ENCODE assay signal across 11 mouse cellular contexts in genomic region chr3:98038658-98039057, GRCm38 (mm10). TPM values are rescaled to one million over a fixed set of nuclear protein-coding genes. Genes with fewer than 3 reads are reported as not detected.
DNase-seq lines count a peak whose midpoint lies in the region; ATAC-seq and TF ChIP-seq lines count a peak whose summit lies in the region.
"Had no signal": no experiment of that assay in that cellular context is flagged by ENCODE, and none has a peak within 500 bp of the region (broad histone marks: within the 10 kb centered on the region; RNA-seq: fewer than 3 reads in every experiment).

No protein-coding gene starts in this region.

- H3K36me3 ChIP-seq in hindbrain, postnatal 0 days (ENCODE audit: insufficient read depth, low read length) = no peaks in the 10 kb centered on the region
- H3K36me3 ChIP-seq in hindbrain, embryonic 12.5 days = no peaks in the 10 kb centered on the region
- no peaks in the 10 kb centered on the region for H3K36me3 ChIP-seq in midbrain, embryonic 14.5 days (ENCODE audit: control insufficient read depth, insufficient read depth, low read length)
- no peaks in the 10 kb centered on the region for H3K36me3 ChIP-seq in midbrain, embryonic 16.5 days (ENCODE audit: control insufficient read depth, insufficient read depth, low read length)
- H3K36me3 ChIP-seq in forebrain, embryonic 14.5 days (ENCODE audit: control insufficient read depth, insufficient read depth, low read length) = no peaks in the 10 kb centered on the region
- H3K36me3 ChIP-seq in stomach, embryonic 15.5 days = no peaks in the 10 kb centered on the region

- H3K9me3 ChIP-seq in hindbrain, postnatal 0 days (ENCODE audit: low read length) = no peaks in the 10 kb centered on the region
- no peaks in the 10 kb centered on the region for H3K9me3 ChIP-seq in hindbrain, embryonic 12.5 days (replicated peaks)
- no peaks in the 10 kb centered on the region for H3K9me3 ChIP-seq in midbrain, embryonic 14.5 days (ENCODE audit: control insufficient read depth, low read length)
- H3K9me3 ChIP-seq in midbrain, embryonic 16.5 days (replicated peaks; ENCODE audit: control insufficient read depth, low read length, poor library complexity, severe bottlenecking) = no peaks in the 10 kb centered on the region
- no peaks in the 10 kb centered on the region for H3K9me3 ChIP-seq in forebrain, embryonic 14.5 days (replicated peaks; ENCODE audit: control insufficient read depth, low read length)
- H3K9me3 ChIP-seq in stomach, embryonic 15.5 days = no peaks in the 10 kb centered on the region

- no peak overlapping the region for H3K4me3 ChIP-seq in hindbrain, postnatal 0 days (ENCODE audit: low read length)
- no peak overlapping the region for H3K4me3 ChIP-seq in hindbrain, embryonic 12.5 days
- H3K4me3 ChIP-seq in midbrain, embryonic 14.5 days (replicated peaks; ENCODE audit: low read depth, low read length) = no peak overlapping the region
- H3K4me3 ChIP-seq in midbrain, embryonic 16.5 days (ENCODE audit: low read depth, low read length) = no peak overlapping the region
- no peak overlapping the region for H3K4me3 ChIP-seq in forebrain, embryonic 14.5 days (ENCODE audit: low read depth, low read length)
- no peak overlapping the region for H3K4me3 ChIP-seq in stomach, embryonic 15.5 days (replicated peaks)

- DNase-seq in hindbrain, postnatal 0 days (ENCODE audit: low spot score) = no peak
- peak; percentile 37 for DNase-seq in midbrain, embryonic 14.5 days
- DNase-seq in forebrain, embryonic 14.5 days (ENCODE audit: low spot score) = peak; percentile 84
- DNase-seq in spleen, postnatal 36 days (ENCODE audit: low spot score in 2 of 2) = no peak
- DNase-seq: adrenal gland, postnatal 14 days; gastrocnemius, postnatal 36 days; thymus, adult 18-20 months had no signal

- peaks cover 22% of the 10 kb centered on the region for H3K4me1 ChIP-seq in hindbrain, postnatal 0 days (ENCODE audit: insufficient read depth, low read length)
- H3K4me1 ChIP-seq in hindbrain, embryonic 12.5 days = peaks cover 58% of the 10 kb centered on the region
- H3K4me1 ChIP-seq in midbrain, embryonic 14.5 days (ENCODE audit: control insufficient read depth, insufficient read depth, low read length) = peaks cover 13% of the 10 kb centered on the region
- peaks cover 25% of the 10 kb centered on the region for H3K4me1 ChIP-seq in midbrain, embryonic 16.5 days (ENCODE audit: control insufficient read depth, insufficient read depth, low read length)
- H3K4me1 ChIP-seq in forebrain, embryonic 14.5 days (ENCODE audit: control insufficient read depth, insufficient read depth, low read length) = peaks cover 62% of the 10 kb centered on the region
- H3K4me1 ChIP-seq in stomach, embryonic 15.5 days = peaks cover 60% of the 10 kb centered on the region

- 53% methylated on average over 8 of the region's 8 CpGs for WGBS in hindbrain, postnatal 0 days
- WGBS in hindbrain, embryonic 12.5 days = 80% methylated on average over 8 of the region's 8 CpGs
- 72% methylated on average over 8 of the region's 8 CpGs for WGBS in midbrain, embryonic 14.5 days
- WGBS in midbrain, embryonic 16.5 days = 65% methylated on average over 8 of the region's 8 CpGs
- 26% methylated on average over 8 of the region's 8 CpGs for WGBS in forebrain, embryonic 14.5 days
- 64% methylated on average over 8 of the region's 8 CpGs for WGBS in stomach, embryonic 15.5 days

- H3K9ac ChIP-seq in hindbrain, postnatal 0 days (replicated peaks; ENCODE audit: low read length) = no peak overlapping the region
- no peak overlapping the region for H3K9ac ChIP-seq in hindbrain, embryonic 12.5 days
- H3K9ac ChIP-seq in midbrain, embryonic 14.5 days (replicated peaks; ENCODE audit: low read length) = no peak overlapping the region
- no peak overlapping the region for H3K9ac ChIP-seq in midbrain, embryonic 16.5 days (ENCODE audit: low read depth, low read length)
- H3K9ac ChIP-seq in forebrain, embryonic 14.5 days (ENCODE audit: low read length) = no peak overlapping the region
- no peak overlapping the region for H3K9ac ChIP-seq in stomach, embryonic 15.5 days

- 0 out of 2 replicates have a peak overlapping the region, but pooled peaks have one; percentile 20 for H3K27ac ChIP-seq in hindbrain, postnatal 0 days
- H3K27ac ChIP-seq in hindbrain, embryonic 12.5 days = no peak overlapping the region; the same call in 1 of the 2 replicates
- no peak overlapping the region for H3K27ac ChIP-seq in midbrain, embryonic 14.5 days (replicated peaks; ENCODE audit: low read depth, low read length)
- no peak overlapping the region for H3K27ac ChIP-seq in midbrain, embryonic 16.5 days (ENCODE audit: low read length)
- peak overlapping the region; percentile 82 for H3K27ac ChIP-seq in forebrain, embryonic 14.5 days (ENCODE audit: low read depth, low read length)
- H3K27ac ChIP-seq in stomach, embryonic 15.5 days = peak overlapping the region; percentile 41; the same call in 1 of the 2 replicates

- no peak for TF ChIP-seq CTCF in hindbrain, postnatal 0 days (IDR thresholded peaks at IDR 0.05; ENCODE audit: low read depth)

- H3K4me2 ChIP-seq in hindbrain, postnatal 0 days (ENCODE audit: low read depth, low read length) = no peak overlapping the region
- no peak overlapping the region for H3K4me2 ChIP-seq in hindbrain, embryonic 12.5 days (replicated peaks)
- no peak overlapping the region for H3K4me2 ChIP-seq in midbrain, embryonic 14.5 days (ENCODE audit: low read length)
- H3K4me2 ChIP-seq in midbrain, embryonic 16.5 days (ENCODE audit: low read length) = no peak overlapping the region
- no peak overlapping the region for H3K4me2 ChIP-seq in forebrain, embryonic 14.5 days (ENCODE audit: low read length)
- H3K4me2 ChIP-seq in stomach, embryonic 15.5 days = no peak overlapping the region

- H3K27me3 ChIP-seq in hindbrain, postnatal 0 days (ENCODE audit: insufficient read depth, low read length) = no peaks in the 10 kb centered on the region
- no peaks in the 10 kb centered on the region for H3K27me3 ChIP-seq in hindbrain, embryonic 12.5 days
- H3K27me3 ChIP-seq in midbrain, embryonic 14.5 days (ENCODE audit: control insufficient read depth, insufficient read depth, low read length) = no peaks in the 10 kb centered on the region
- H3K27me3 ChIP-seq in midbrain, embryonic 16.5 days (ENCODE audit: control insufficient read depth, insufficient read depth, low read depth, low read length) = no peaks in the 10 kb centered on the region
- H3K27me3 ChIP-seq in forebrain, embryonic 14.5 days (replicated peaks; ENCODE audit: control insufficient read depth, insufficient read depth, low read length) = no peaks in the 10 kb centered on the region
- H3K27me3 ChIP-seq in stomach, embryonic 15.5 days (replicated peaks) = no peaks in the 10 kb centered on the region

- no peak for ATAC-seq in hindbrain, postnatal 0 days
- ATAC-seq in hindbrain, embryonic 12.5 days (ENCODE audit: low FRiP score) = no peak
- no peak for ATAC-seq in midbrain, embryonic 14.5 days (ENCODE audit: low FRiP score, low TSS enrichment)
- no peak for ATAC-seq in midbrain, embryonic 16.5 days
- ATAC-seq in forebrain, embryonic 14.5 days = peak; percentile 55
- ATAC-seq in stomach, embryonic 15.5 days (ENCODE audit: insufficient read depth, low FRiP score, low read depth) = no peak
- ATAC-seq: lung, postnatal 0 days had no signal

RNA-seq across cellular contexts. Expression of gene Notch2, which starts 25.3 kb away (rescaled TPM):
- total RNA-seq in hindbrain, postnatal 0 days (2014; rRNA removed) = 37.7 and 44.9 TPM in 2 replicates
- 9.5 and 9.9 TPM in 2 replicates for polyA plus RNA-seq in hindbrain, postnatal 0 days (2015; fragmentation: Nextera tagmentation; extraction: Ambion mirVana)
- polyA plus RNA-seq in hindbrain, embryonic 12.5 days (2016; fragmentation: Nextera tagmentation; extraction: Ambion mirVana) = 26.5 and 30.1 TPM in 2 replicates
- 5.2 and 10.8 TPM in 2 replicates for polyA plus RNA-seq in midbrain, embryonic 14.5 days (2014; fragmentation: Nextera tagmentation; extraction: Ambion mirVana)
- 6.6 and 7.0 TPM in 2 replicates for polyA plus RNA-seq in midbrain, embryonic 16.5 days (2015; fragmentation: Nextera tagmentation; extraction: Ambion mirVana)
- polyA plus RNA-seq in forebrain, embryonic 14.5 days (2014; fragmentation: Nextera tagmentation; extraction: Ambion mirVana) = 13.6 and 18.1 TPM in 2 replicates
- polyA plus RNA-seq in stomach, embryonic 15.5 days (2015; fragmentation: Nextera tagmentation; extraction: Ambion mirVana) = 21.4 and 24.7 TPM in 2 replicates

Comparison
In these comparisons a context has a peak if more than half of its experiments do, and no peak if none do; other contexts are left out.
1. H3K27ac ChIP-seq: peak in hindbrain, postnatal 0 days (single experiment), forebrain, embryonic 14.5 days (single experiment) and stomach, embryonic 15.5 days (single experiment); none in hindbrain, embryonic 12.5 days (single experiment), midbrain, embryonic 14.5 days (single experiment) and midbrain, embryonic 16.5 days (single experiment).
2. DNase-seq: peak in midbrain, embryonic 14.5 days (single experiment) and forebrain, embryonic 14.5 days (single experiment); none in hindbrain, postnatal 0 days (single experiment) and spleen, postnatal 36 days (0 of 2).